Mouse (Mus musculus): ENCODE measurements at regions not wholly inside any gene's neighbourhood (a gene's known extent, or its start where the extent isn't known, plus 50 kb on each side); places are given as distances from the start of the nearest gene placed in this dataset.

GRCm38 (mm10) chr7:50993707-50994106 is 394.7 kb downstream of the 4933405O20Rik start:
- TF ChIP-seq EP300 (IDR thresholded peaks at IDR 0.05; ENCODE audit: low read depth) (no peak), CTCF (IDR thresholded peaks at IDR 0.05; ENCODE audit: low read depth) (no peak)
- Histone ChIP-seq H3K4me3 (ENCODE audit: low read depth, low read length) (no peak overlapping the region), H3K27me3 (ENCODE audit: insufficient read depth, low read length) (no peaks in the 10 kb centered on the region), H3K9me3 (ENCODE audit: low read length) (no peaks in the 10 kb centered on the region), H3K9ac (replicated peaks) (no peak overlapping the region), H3K27ac (ENCODE audit: low read depth) (no peak overlapping the region), H3K4me2 (ENCODE audit: low read depth, low read length) (no peak overlapping the region), H3K36me3 (replicated peaks; ENCODE audit: insufficient read depth, low read length) (no peaks in the 10 kb centered on the region), H3K4me1 (ENCODE audit: insufficient read depth) (no peaks in the 10 kb centered on the region)
- ATAC-seq (peak; percentile 57), DNase-seq (no peak)
- 24% methylated on average over 1 of the region's 1 CpGs for WGBS (ENCODE audit: insufficient replicate concordance)

- Histone ChIP-seq H3K9ac (replicated peaks) (no peak overlapping the region), H3K4me1 (ENCODE audit: insufficient read depth) (no peaks in the 10 kb centered on the region), H3K27me3 (ENCODE audit: insufficient read depth, low read length) (no peaks in the 10 kb centered on the region), H3K9me3 (ENCODE audit: low read length) (no peaks in the 10 kb centered on the region), H3K36me3 (replicated peaks; ENCODE audit: insufficient read depth, low read length) (no peaks in the 10 kb centered on the region), H3K4me3 (ENCODE audit: low read depth, low read length) (no peak overlapping the region), H3K27ac (ENCODE audit: low read depth) (no peak overlapping the region), H3K4me2 (ENCODE audit: low read depth, low read length) (no peak overlapping the region)
- TF ChIP-seq EP300 (IDR thresholded peaks at IDR 0.05; ENCODE audit: low read depth) (no peak), CTCF (IDR thresholded peaks at IDR 0.05; ENCODE audit: low read depth) (no peak)
- DNase-seq = no peak
- ATAC-seq = no peak
- 68% methylated on average over 3 of the region's 3 CpGs for WGBS (ENCODE audit: insufficient replicate concordance)
Observed at GRCm38 (mm10) chr7:51041899-51042667, 443.1 kb downstream of the 4933405O20Rik start.

- Histone ChIP-seq H3K36me3 (replicated peaks; ENCODE audit: insufficient read depth, low read length) (no peaks in the 10 kb centered on the region), H3K27ac (ENCODE audit: low read depth) (no peak overlapping the region), H3K9me3 (ENCODE audit: low read length) (no peaks in the 10 kb centered on the region), H3K9ac (replicated peaks) (no peak overlapping the region), H3K4me3 (ENCODE audit: low read depth, low read length) (no peak overlapping the region), H3K27me3 (ENCODE audit: insufficient read depth, low read length) (no peaks in the 10 kb centered on the region), H3K4me1 (ENCODE audit: insufficient read depth) (no peaks in the 10 kb centered on the region), H3K4me2 (ENCODE audit: low read depth, low read length) (no peak overlapping the region)
- no peak for DNase-seq
- no peak for ATAC-seq
- TF ChIP-seq CTCF (IDR thresholded peaks at IDR 0.05; ENCODE audit: low read depth) = no peak
- no peak for TF ChIP-seq EP300 (IDR thresholded peaks at IDR 0.05; ENCODE audit: low read depth)
- 72% methylated on average over 3 of the region's 3 CpGs for WGBS (ENCODE audit: insufficient replicate concordance)
Observed at GRCm38 (mm10) chr7:51051496-51051895, 452.5 kb downstream of the 4933405O20Rik start.

GRCm38 (mm10) chr7:51068376-51068775 is 442.5 kb upstream of the Ano5 start:
- H3K36me3 ChIP-seq (replicated peaks; ENCODE audit: insufficient read depth, low read length) = no peaks in the 10 kb centered on the region
- no peak overlapping the region for H3K4me2 ChIP-seq (ENCODE audit: low read depth, low read length)
- H3K27ac ChIP-seq (ENCODE audit: low read depth) = no peak overlapping the region
- 19% methylated on average over 1 of the region's 1 CpGs for WGBS (ENCODE audit: insufficient replicate concordance)
- DNase-seq = no peak
- H3K4me1 ChIP-seq (ENCODE audit: insufficient read depth) = no peaks in the 10 kb centered on the region
- TF ChIP-seq EP300 (IDR thresholded peaks at IDR 0.05; ENCODE audit: low read depth) = no peak
- no peak overlapping the region for H3K4me3 ChIP-seq (ENCODE audit: low read depth, low read length)
- no peaks in the 10 kb centered on the region for H3K9me3 ChIP-seq (ENCODE audit: low read length)
- no peak for ATAC-seq
- H3K9ac ChIP-seq (replicated peaks) = no peak overlapping the region
- H3K27me3 ChIP-seq (ENCODE audit: insufficient read depth, low read length) = no peaks in the 10 kb centered on the region

GRCm38 (mm10) chr7:51093774-51094173 is 417.1 kb upstream of the Ano5 start:
- ATAC-seq (no peak), DNase-seq (no peak)
- no peak overlapping the region for H3K9ac ChIP-seq (replicated peaks)
- H3K27ac ChIP-seq (ENCODE audit: low read depth) = no peak overlapping the region
- no peak overlapping the region for H3K4me2 ChIP-seq (ENCODE audit: low read depth, low read length)
- TF ChIP-seq CTCF (IDR thresholded peaks at IDR 0.05; ENCODE audit: low read depth) = no peak
- no peak for TF ChIP-seq EP300 (IDR thresholded peaks at IDR 0.05; ENCODE audit: low read depth)
- no peaks in the 10 kb centered on the region for H3K36me3 ChIP-seq (replicated peaks; ENCODE audit: insufficient read depth, low read length)
- H3K27me3 ChIP-seq (ENCODE audit: insufficient read depth, low read length) = no peaks in the 10 kb centered on the region
- 39% methylated on average over 3 of the region's 3 CpGs for WGBS (ENCODE audit: insufficient replicate concordance)
- H3K4me3 ChIP-seq (ENCODE audit: low read depth, low read length) = no peak overlapping the region
- no peaks in the 10 kb centered on the region for H3K4me1 ChIP-seq (ENCODE audit: insufficient read depth)
- no peaks in the 10 kb centered on the region for H3K9me3 ChIP-seq (ENCODE audit: low read length)

GRCm38 (mm10) chr7:51101166-51101565 is 409.7 kb upstream of the Ano5 start:
- Histone ChIP-seq H3K9ac (replicated peaks) (no peak overlapping the region), H3K36me3 (replicated peaks; ENCODE audit: insufficient read depth, low read length) (no peaks in the 10 kb centered on the region), H3K4me3 (ENCODE audit: low read depth, low read length) (no peak overlapping the region), H3K27me3 (ENCODE audit: insufficient read depth, low read length) (no peaks in the 10 kb centered on the region), H3K27ac (ENCODE audit: low read depth) (no peak overlapping the region), H3K4me1 (ENCODE audit: insufficient read depth) (no peaks in the 10 kb centered on the region), H3K4me2 (ENCODE audit: low read depth, low read length) (no peak overlapping the region), H3K9me3 (ENCODE audit: low read length) (no peaks in the 10 kb centered on the region)
- ATAC-seq = no peak
- TF ChIP-seq EP300 (IDR thresholded peaks at IDR 0.05; ENCODE audit: low read depth) = no peak
- TF ChIP-seq CTCF (IDR thresholded peaks at IDR 0.05; ENCODE audit: low read depth) = no peak
- DNase-seq = no peak
- 48% methylated on average over 2 of the region's 2 CpGs for WGBS (ENCODE audit: insufficient replicate concordance)
